Mouse (Mus musculus): ENCODE measurements at regions not wholly inside any gene's neighbourhood (a gene's known extent, or its start where the extent isn't known, plus 50 kb on each side); places are given as distances from the start of the nearest gene placed in this dataset.
"Not testable (repeated sequence)": the region's sequence is repeated elsewhere in the genome, so short reads cannot be mapped to it uniquely, and the experiment has no call there.

GRCm38 (mm10) chr3:34709553-34709952 lies 59.3 kb downstream of the Sox2 start:
- no peaks in the 10 kb centered on the region for H3K27me3 ChIP-seq (ENCODE audit: control insufficient read depth, insufficient read depth, low read depth, low read length)
- H3K4me2 ChIP-seq (ENCODE audit: low read length): no peak overlapping the region
- H3K9me3 ChIP-seq (replicated peaks; ENCODE audit: control insufficient read depth, low read length, poor library complexity, severe bottlenecking): no peaks in the 10 kb centered on the region
- H3K36me3 ChIP-seq (ENCODE audit: control insufficient read depth, insufficient read depth, low read length): no peaks in the 10 kb centered on the region
- no peak overlapping the region for H3K4me3 ChIP-seq (ENCODE audit: low read depth, low read length)
- H3K9ac ChIP-seq (ENCODE audit: low read depth, low read length): no peak overlapping the region
- no peak overlapping the region for H3K27ac ChIP-seq (ENCODE audit: low read length)
- H3K4me1 ChIP-seq (ENCODE audit: control insufficient read depth, insufficient read depth, low read length): no peaks in the 10 kb centered on the region
- 91% methylated on average over 13 of the region's 13 CpGs for WGBS
- no peak for ATAC-seq

GRCm38 (mm10) chr3:34712137-34712536 lies 61.9 kb downstream of the Sox2 start:
- H3K36me3 ChIP-seq (ENCODE audit: control insufficient read depth, insufficient read depth, low read length); H3K9ac ChIP-seq (ENCODE audit: low read depth, low read length); H3K27me3 ChIP-seq (ENCODE audit: control insufficient read depth, insufficient read depth, low read depth, low read length); H3K9me3 ChIP-seq (replicated peaks; ENCODE audit: control insufficient read depth, low read length, poor library complexity, severe bottlenecking); H3K27ac ChIP-seq (ENCODE audit: low read length); H3K4me3 ChIP-seq (ENCODE audit: low read depth, low read length); H3K4me2 ChIP-seq (ENCODE audit: low read length); ATAC-seq; H3K4me1 ChIP-seq (ENCODE audit: control insufficient read depth, insufficient read depth, low read length): not testable (repeated sequence)
- 88% methylated on average over 7 of the region's 7 CpGs for WGBS

- WGBS: 92% methylated on average over 7 of the region's 7 CpGs
- H3K9me3 ChIP-seq (replicated peaks; ENCODE audit: control insufficient read depth, low read length, poor library complexity, severe bottlenecking): no peaks in the 10 kb centered on the region
- ATAC-seq: no peak
- no peak overlapping the region for H3K4me2 ChIP-seq (ENCODE audit: low read length)
- no peak overlapping the region for H3K9ac ChIP-seq (ENCODE audit: low read depth, low read length)
- H3K4me1 ChIP-seq (ENCODE audit: control insufficient read depth, insufficient read depth, low read length): no peaks in the 10 kb centered on the region
- no peaks in the 10 kb centered on the region for H3K27me3 ChIP-seq (ENCODE audit: control insufficient read depth, insufficient read depth, low read depth, low read length)
- H3K4me3 ChIP-seq (ENCODE audit: low read depth, low read length): no peak overlapping the region
- no peak overlapping the region for H3K27ac ChIP-seq (ENCODE audit: low read length)
- no peaks in the 10 kb centered on the region for H3K36me3 ChIP-seq (ENCODE audit: control insufficient read depth, insufficient read depth, low read length)
These were observed 72.3 kb downstream of the Sox2 start for GRCm38 (mm10) chr3:34722506-34722905.

- H3K27me3 ChIP-seq (ENCODE audit: control insufficient read depth, insufficient read depth, low read depth, low read length): no peaks in the 10 kb centered on the region
- H3K36me3 ChIP-seq (ENCODE audit: control insufficient read depth, insufficient read depth, low read length): no peaks in the 10 kb centered on the region
- H3K27ac ChIP-seq (ENCODE audit: low read length): no peak overlapping the region
- no peaks in the 10 kb centered on the region for H3K9me3 ChIP-seq (replicated peaks; ENCODE audit: control insufficient read depth, low read length, poor library complexity, severe bottlenecking)
- H3K4me1 ChIP-seq (ENCODE audit: control insufficient read depth, insufficient read depth, low read length): no peaks in the 10 kb centered on the region
- H3K4me3 ChIP-seq (ENCODE audit: low read depth, low read length): no peak overlapping the region
- no peak for ATAC-seq
- no peak overlapping the region for H3K4me2 ChIP-seq (ENCODE audit: low read length)
- no peak overlapping the region for H3K9ac ChIP-seq (ENCODE audit: low read depth, low read length)
- WGBS: 29% methylated on average over 12 of the region's 12 CpGs
These were observed 76.8 kb downstream of the Sox2 start for GRCm38 (mm10) chr3:34726955-34727354.

- no peak overlapping the region for H3K27ac ChIP-seq (ENCODE audit: low read length)
- no peaks in the 10 kb centered on the region for H3K36me3 ChIP-seq (ENCODE audit: control insufficient read depth, insufficient read depth, low read length)
These were observed 78.1 kb downstream of the Sox2 start for GRCm38 (mm10) chr3:34728282-34728681.

GRCm38 (mm10) chr3:34734966-34735365 lies 84.8 kb downstream of the Sox2 start:
- H3K27me3 ChIP-seq (ENCODE audit: control insufficient read depth, insufficient read depth, low read depth, low read length): no peaks in the 10 kb centered on the region
- H3K36me3 ChIP-seq (ENCODE audit: control insufficient read depth, insufficient read depth, low read length): no peaks in the 10 kb centered on the region
- ATAC-seq: no peak
- H3K27ac ChIP-seq (ENCODE audit: low read length): no peak overlapping the region
- no peaks in the 10 kb centered on the region for H3K9me3 ChIP-seq (replicated peaks; ENCODE audit: control insufficient read depth, low read length, poor library complexity, severe bottlenecking)
- no peak overlapping the region for H3K9ac ChIP-seq (ENCODE audit: low read depth, low read length)
- H3K4me1 ChIP-seq (ENCODE audit: control insufficient read depth, insufficient read depth, low read length): no peaks in the 10 kb centered on the region
- WGBS: 92% methylated on average over 5 of the region's 5 CpGs
- H3K4me3 ChIP-seq (ENCODE audit: low read depth, low read length): no peak overlapping the region
- no peak overlapping the region for H3K4me2 ChIP-seq (ENCODE audit: low read length)

More at GRCm38 (mm10) chr3:34728282-34728681, 78.1 kb downstream of the Sox2 start:
- Histone ChIP-seq H3K9me3 (replicated peaks; ENCODE audit: control insufficient read depth, low read length, poor library complexity, severe bottlenecking) (no peaks in the 10 kb centered on the region), H3K27me3 (ENCODE audit: control insufficient read depth, insufficient read depth, low read depth, low read length) (no peaks in the 10 kb centered on the region), H3K9ac (ENCODE audit: low read depth, low read length) (no peak overlapping the region), H3K4me2 (ENCODE audit: low read length) (no peak overlapping the region), H3K4me1 (ENCODE audit: control insufficient read depth, insufficient read depth, low read length) (no peaks in the 10 kb centered on the region), H3K4me3 (ENCODE audit: low read depth, low read length) (no peak overlapping the region)
- no peak for ATAC-seq

GRCm38 (mm10) chr3:34738001-34738400 lies 87.8 kb downstream of the Sox2 start:
- H3K9ac ChIP-seq (ENCODE audit: low read depth, low read length): no peak overlapping the region
- no peak overlapping the region for H3K4me3 ChIP-seq (ENCODE audit: low read depth, low read length)
- H3K4me1 ChIP-seq (ENCODE audit: control insufficient read depth, insufficient read depth, low read length): no peaks in the 10 kb centered on the region
- no peak overlapping the region for H3K27ac ChIP-seq (ENCODE audit: low read length)
- H3K4me2 ChIP-seq (ENCODE audit: low read length): no peak overlapping the region
- ATAC-seq: no peak
- H3K36me3 ChIP-seq (ENCODE audit: control insufficient read depth, insufficient read depth, low read length): no peaks in the 10 kb centered on the region
- no peaks in the 10 kb centered on the region for H3K9me3 ChIP-seq (replicated peaks; ENCODE audit: control insufficient read depth, low read length, poor library complexity, severe bottlenecking)
- no peaks in the 10 kb centered on the region for H3K27me3 ChIP-seq (ENCODE audit: control insufficient read depth, insufficient read depth, low read depth, low read length)
- 90% methylated on average over 4 of the region's 4 CpGs for WGBS

GRCm38 (mm10) chr3:34738938-34739337 lies 88.7 kb downstream of the Sox2 start:
- no peak overlapping the region for H3K9ac ChIP-seq (ENCODE audit: low read depth, low read length)
- H3K27ac ChIP-seq (ENCODE audit: low read length): no peak overlapping the region
- ATAC-seq: no peak
- H3K9me3 ChIP-seq (replicated peaks; ENCODE audit: control insufficient read depth, low read length, poor library complexity, severe bottlenecking): no peaks in the 10 kb centered on the region
- H3K36me3 ChIP-seq (ENCODE audit: control insufficient read depth, insufficient read depth, low read length): no peaks in the 10 kb centered on the region
- no peaks in the 10 kb centered on the region for H3K4me1 ChIP-seq (ENCODE audit: control insufficient read depth, insufficient read depth, low read length)
- no peak overlapping the region for H3K4me3 ChIP-seq (ENCODE audit: low read depth, low read length)
- no peaks in the 10 kb centered on the region for H3K27me3 ChIP-seq (ENCODE audit: control insufficient read depth, insufficient read depth, low read depth, low read length)
- WGBS: 50% methylated on average over 7 of the region's 7 CpGs
- H3K4me2 ChIP-seq (ENCODE audit: low read length): no peak overlapping the region

- no peak overlapping the region for H3K4me2 ChIP-seq (ENCODE audit: low read length)
- H3K9me3 ChIP-seq (replicated peaks; ENCODE audit: control insufficient read depth, low read length, poor library complexity, severe bottlenecking): no peaks in the 10 kb centered on the region
- H3K9ac ChIP-seq (ENCODE audit: low read depth, low read length): no peak overlapping the region
- H3K36me3 ChIP-seq (ENCODE audit: control insufficient read depth, insufficient read depth, low read length): no peaks in the 10 kb centered on the region
- WGBS: 83% methylated on average over 7 of the region's 7 CpGs
- no peaks in the 10 kb centered on the region for H3K27me3 ChIP-seq (ENCODE audit: control insufficient read depth, insufficient read depth, low read depth, low read length)
- H3K4me1 ChIP-seq (ENCODE audit: control insufficient read depth, insufficient read depth, low read length): no peaks in the 10 kb centered on the region
- no peak overlapping the region for H3K4me3 ChIP-seq (ENCODE audit: low read depth, low read length)
- ATAC-seq: no peak
- no peak overlapping the region for H3K27ac ChIP-seq (ENCODE audit: low read length)
These were observed 89.5 kb downstream of the Sox2 start for GRCm38 (mm10) chr3:34739693-34740092.

- no peaks in the 10 kb centered on the region for H3K36me3 ChIP-seq (ENCODE audit: control insufficient read depth, insufficient read depth, low read length)
- H3K9ac ChIP-seq (ENCODE audit: low read depth, low read length): no peak overlapping the region
- 94% methylated on average over 9 of the region's 9 CpGs for WGBS
- no peak for ATAC-seq
- H3K4me1 ChIP-seq (ENCODE audit: control insufficient read depth, insufficient read depth, low read length): no peaks in the 10 kb centered on the region
- no peaks in the 10 kb centered on the region for H3K9me3 ChIP-seq (replicated peaks; ENCODE audit: control insufficient read depth, low read length, poor library complexity, severe bottlenecking)
- no peak overlapping the region for H3K27ac ChIP-seq (ENCODE audit: low read length)
- H3K4me2 ChIP-seq (ENCODE audit: low read length): no peak overlapping the region
- no peaks in the 10 kb centered on the region for H3K27me3 ChIP-seq (ENCODE audit: control insufficient read depth, insufficient read depth, low read depth, low read length)
- no peak overlapping the region for H3K4me3 ChIP-seq (ENCODE audit: low read depth, low read length)
These were observed 89.9 kb downstream of the Sox2 start for GRCm38 (mm10) chr3:34740110-34740509.

All from midbrain, embryonic 16.5 days (tissue).